Mouse (Mus musculus) CH12.LX (cell line): ENCODE results near the gene Rfxap. TPM values are rescaled to one million over a fixed set of nuclear protein-coding genes. Genes with fewer than 3 reads are reported as not detected.

Experiments
- DNase-seq: peaks from one replicate; pipeline ENCODE4 v3.0.0-alpha.2; 2013; ENCODE audit errors: extremely low read depth
- H3K27ac ChIP-seq: 2 replicates; pipeline ENCODE4 v1.5.1; 2012; ENCODE audit warnings: low read depth, mild to moderate bottlenecking, control low read depth, moderate library complexity; ENCODE audit not compliant: insufficient read depth
- H3K27me3 ChIP-seq: replicated peaks from 2 replicates; pipeline ENCODE3; 2012; ENCODE audit warnings: inconsistent platforms
- H3K36me3 ChIP-seq, 2 experiments: replicated peaks in 1 of 2; 2 replicates each; pipeline versions ENCODE3 to v1.6.1; 2012; ENCODE audit warnings: inconsistent platforms in 1 of 2, low read length in 1 of 2, mild to moderate bottlenecking in 1 of 2, mixed read lengths in 1 of 2, moderate library complexity in 1 of 2; ENCODE audit not compliant: control insufficient read depth in 1 of 2, insufficient read depth in 1 of 2
- H3K4me1 ChIP-seq, 2 experiments: 2 replicates each; pipeline ENCODE4 v1.6.1; 2012; ENCODE audit warnings: inconsistent platforms in 1 of 2, moderate library complexity in 1 of 2; ENCODE audit not compliant: insufficient read depth in 2 of 2, control insufficient read depth in 1 of 2
- H3K4me2 ChIP-seq: 2 replicates; pipeline ENCODE4 v1.6.1; 2012; ENCODE audit warnings: low read depth, mild to moderate bottlenecking, control low read depth; ENCODE audit not compliant: poor library complexity, insufficient read depth, severe bottlenecking
- H3K4me3 ChIP-seq, 3 experiments: fragments of 150-350 bp in 1 of 3; sonication (generic) in 1 of 3; replicated peaks in 1 of 3; 2 replicates each; pipeline versions ENCODE3 to v1.5.1; 2011 to 2012; ENCODE audit warnings: low read depth in 2 of 3, low read length in 2 of 3, mild to moderate bottlenecking in 2 of 3, moderate library complexity in 2 of 3, control low read depth in 1 of 3, improper control_type of control experiment in 1 of 3, inconsistent platforms in 1 of 3, mixed read lengths in 1 of 3; ENCODE audit not compliant: poor library complexity in 1 of 3
- H3K79me2 ChIP-seq: replicated peaks from 2 replicates; pipeline ENCODE4 v1.6.1; 2012; ENCODE audit warnings: mild to moderate bottlenecking, moderate library complexity; ENCODE audit not compliant: control insufficient read depth, poor library complexity, insufficient read depth, severe bottlenecking; ENCODE audit errors: extremely low read depth
- H3K9ac ChIP-seq: 2 replicates; pipeline ENCODE4 v1.6.1; 2012; ENCODE audit warnings: low read depth, mild to moderate bottlenecking, control low read depth, moderate library complexity; ENCODE audit not compliant: insufficient read depth
- H3K9me3 ChIP-seq: replicated peaks from 2 replicates; pipeline ENCODE3; 2012; ENCODE audit warnings: low read length, inconsistent platforms, mixed read lengths
- BHLHE40 ChIP-seq: IDR thresholded peaks from 2 replicates; pipeline ENCODE4 v1.6.1; 2011; ENCODE audit warnings: mild to moderate bottlenecking, low read depth, low read length, improper control_type of control experiment
- CHD1 ChIP-seq: IDR thresholded peaks from 2 replicates; pipeline ENCODE4 v1.6.1; 2012; ENCODE audit warnings: low read depth, low read length, improper control_type of control experiment, inconsistent platforms
- CHD2 ChIP-seq: IDR thresholded peaks from 2 replicates; pipeline ENCODE4 v1.6.1; 2011; ENCODE audit warnings: low read length, improper control_type of control experiment
- CTCF ChIP-seq, 2 experiments: IDR thresholded peaks in 1 of 2; conservative IDR thresholded peaks in 1 of 2; 2 replicates each; pipeline ENCODE4 v1.5.1; 2011 to 2012; ENCODE audit warnings: low read depth in 2 of 2, low read length in 2 of 2, improper control_type of control experiment in 1 of 2, inconsistent platforms in 1 of 2, mild to moderate bottlenecking in 1 of 2, moderate library complexity in 1 of 2
- E2F4 ChIP-seq: IDR thresholded peaks from 2 replicates; pipeline ENCODE4 v1.6.1; 2011; ENCODE audit warnings: low read depth, low read length, improper control_type of control experiment; ENCODE audit not compliant: insufficient replicate concordance
- ELF1 ChIP-seq: IDR thresholded peaks from 2 replicates; pipeline ENCODE4 v1.6.1; 2014; ENCODE audit warnings: low read depth, mild to moderate bottlenecking, inconsistent platforms, low read length, improper control_type of control experiment
- EP300 ChIP-seq: IDR thresholded peaks from 2 replicates; pipeline ENCODE4 v1.6.1; 2011; ENCODE audit warnings: low read length, improper control_type of control experiment
- ETS1 ChIP-seq: conservative IDR thresholded peaks from 2 replicates; pipeline ENCODE4 v1.6.1; 2012; ENCODE audit warnings: low read depth, mild to moderate bottlenecking, inconsistent platforms, low read length, improper control_type of control experiment, moderate library complexity
- GABPA ChIP-seq: IDR thresholded peaks from 2 replicates; pipeline ENCODE4 v1.6.1; 2012; ENCODE audit warnings: low read depth, low read length, improper control_type of control experiment, inconsistent platforms; ENCODE audit not compliant: insufficient replicate concordance
- HCFC1 ChIP-seq: IDR thresholded peaks from 2 replicates; pipeline ENCODE4 v1.6.1; 2012; ENCODE audit warnings: low read depth, mild to moderate bottlenecking, inconsistent platforms, low read length, improper control_type of control experiment
- IRF4 ChIP-seq: IDR thresholded peaks from 2 replicates; pipeline ENCODE4 v1.6.1; 2014; ENCODE audit warnings: low read depth, mild to moderate bottlenecking, inconsistent platforms, low read length, improper control_type of control experiment
- JUN ChIP-seq: IDR thresholded peaks from 2 replicates; pipeline ENCODE4 v1.6.1; 2011; ENCODE audit warnings: low read depth, mild to moderate bottlenecking, low read length, improper control_type of control experiment, moderate library complexity; ENCODE audit not compliant: insufficient read depth
- JUND ChIP-seq: conservative IDR thresholded peaks from 2 replicates; pipeline ENCODE4 v1.6.1; 2011; ENCODE audit warnings: low read depth, low read length, improper control_type of control experiment
- KAT2A ChIP-seq: IDR thresholded peaks from 2 replicates; pipeline ENCODE4 v1.6.1; 2012; ENCODE audit warnings: low read length, improper control_type of control experiment, inconsistent platforms; ENCODE audit not compliant: insufficient replicate concordance
- MAFK ChIP-seq: IDR thresholded peaks from 2 replicates; pipeline ENCODE4 v1.6.1; 2011; ENCODE audit warnings: low read length, improper control_type of control experiment; ENCODE audit not compliant: insufficient replicate concordance
- MAX ChIP-seq: IDR thresholded peaks from 2 replicates; pipeline ENCODE4 v1.6.1; 2011; ENCODE audit warnings: low read length, improper control_type of control experiment
- MAZ ChIP-seq: IDR thresholded peaks from 2 replicates; pipeline ENCODE4 v1.6.1; 2012; ENCODE audit warnings: low read depth, mild to moderate bottlenecking, inconsistent platforms, low read length, improper control_type of control experiment, moderate library complexity
- MEF2A ChIP-seq: IDR thresholded peaks from 2 replicates; pipeline ENCODE4 v1.6.1; 2014; ENCODE audit warnings: low read depth, mild to moderate bottlenecking, inconsistent platforms, low read length, improper control_type of control experiment, borderline replicate concordance
- MXI1 ChIP-seq: IDR thresholded peaks from 2 replicates; pipeline ENCODE4 v1.6.1; 2011; ENCODE audit warnings: mild to moderate bottlenecking, low read depth, low read length, improper control_type of control experiment
- MYC ChIP-seq: IDR thresholded peaks from 2 replicates; pipeline ENCODE4 v1.6.1; 2011; ENCODE audit warnings: low read depth, mild to moderate bottlenecking, improper control_type of control experiment, low read length
- NELFE ChIP-seq: IDR thresholded peaks from 2 replicates; pipeline ENCODE4 v1.6.1; 2011; ENCODE audit warnings: low read depth, low read length, improper control_type of control experiment
- NRF1 ChIP-seq: IDR thresholded peaks from 2 replicates; pipeline ENCODE4 v1.6.1; 2014; ENCODE audit warnings: low read depth, mild to moderate bottlenecking, inconsistent platforms, low read length, improper control_type of control experiment, moderate library complexity
- PAX5 ChIP-seq: IDR thresholded peaks from 2 replicates; pipeline ENCODE4 v1.6.1; 2012; ENCODE audit warnings: low read length, inconsistent platforms, mixed read lengths
- POLR2A ChIP-seq: IDR thresholded peaks from 2 replicates; pipeline ENCODE4 v1.6.1; 2011; ENCODE audit warnings: low read depth, mild to moderate bottlenecking, improper control_type of control experiment, low read length
- POLR2AphosphoS2 ChIP-seq: IDR thresholded peaks from 2 replicates; pipeline ENCODE4 v1.6.1; 2011; ENCODE audit warnings: low read depth, low read length, improper control_type of control experiment
- RAD21 ChIP-seq: IDR thresholded peaks from 2 replicates; pipeline ENCODE4 v1.6.1; 2011; ENCODE audit warnings: low read depth, mild to moderate bottlenecking, low read length, improper control_type of control experiment, moderate library complexity
- RCOR1 ChIP-seq: conservative IDR thresholded peaks from 2 replicates; pipeline ENCODE4 v1.6.1; 2012; ENCODE audit warnings: low read depth, mild to moderate bottlenecking, inconsistent platforms, low read length, improper control_type of control experiment
- SIN3A ChIP-seq: IDR thresholded peaks from 2 replicates; pipeline ENCODE4 v1.6.1; 2012; ENCODE audit warnings: low read length, improper control_type of control experiment, inconsistent platforms
- SMC3 ChIP-seq: IDR thresholded peaks from 2 replicates; pipeline ENCODE4 v1.6.1; 2011; ENCODE audit warnings: low read depth, low read length, improper control_type of control experiment
- TBP ChIP-seq: conservative IDR thresholded peaks from 2 replicates; pipeline ENCODE4 v1.6.1; 2011; ENCODE audit warnings: low read depth, low read length, improper control_type of control experiment
- TCF12 ChIP-seq: IDR thresholded peaks from 2 replicates; pipeline ENCODE4 v1.6.1; 2014; ENCODE audit warnings: low read depth, mild to moderate bottlenecking, inconsistent platforms, low read length, improper control_type of control experiment
- UBTF ChIP-seq: IDR thresholded peaks from 2 replicates; pipeline ENCODE4 v1.6.1; 2012; ENCODE audit warnings: low read depth, mild to moderate bottlenecking, inconsistent platforms, low read length, improper control_type of control experiment, moderate library complexity
- USF1 ChIP-seq: IDR thresholded peaks from 2 replicates; pipeline ENCODE4 v1.6.1; 2014; ENCODE audit warnings: low read depth, mild to moderate bottlenecking, inconsistent platforms, low read length, improper control_type of control experiment
- USF2 ChIP-seq: conservative IDR thresholded peaks from 2 replicates; pipeline ENCODE4 v1.6.1; 2011; ENCODE audit warnings: low read depth, low read length, improper control_type of control experiment
- ZC3H11A ChIP-seq: IDR thresholded peaks from 2 replicates; pipeline ENCODE4 v1.6.1; 2012; ENCODE audit warnings: low read depth, mild to moderate bottlenecking, inconsistent platforms, low read length, improper control_type of control experiment
- ZKSCAN1 ChIP-seq: IDR thresholded peaks from 2 replicates; pipeline ENCODE4 v1.6.1; 2012; ENCODE audit warnings: low read depth, inconsistent platforms, low read length, improper control_type of control experiment, borderline replicate concordance
- ZMIZ1 ChIP-seq: IDR thresholded peaks from 2 replicates; pipeline ENCODE4 v1.6.1; 2012; ENCODE audit warnings: low read depth, mild to moderate bottlenecking, inconsistent platforms, low read length, improper control_type of control experiment
- ZNF384 ChIP-seq: IDR thresholded peaks from 2 replicates; pipeline ENCODE4 v1.6.1; 2012; ENCODE audit warnings: low read depth, low read length, improper control_type of control experiment, inconsistent platforms
- dilution Hi-C: fragments of 300-500 bp; cut with MboI; formaldehyde crosslinking; loops from 2 replicates; pipeline ENCODE4 v1.14.3; 2020; ENCODE audit warnings: low sequenced_read_pairs; ENCODE audit not compliant: extremely low pct_unique_long_range_greater_than_20kb, extremely low pct_ligation_motif_present
- in situ Hi-C: fragments of 300-500 bp; cut with MboI; formaldehyde crosslinking; loops from 3 replicates; pipeline ENCODE4 v1.14.3; 2019; ENCODE audit warnings: low sequenced_read_pairs, low pct_ligation_motif_present, low pct_unique_long_range_greater_than_20kb, mixed read lengths
- polyA plus RNA-seq: library from polyadenylated mRNA; unstranded; fragments of >175 nt; gene quantifications from 2 replicates; pipeline ENCODE4 v1.2.1, GENCODE M21; 2012; ENCODE audit warnings: low read depth; ENCODE audit not compliant: insufficient read length
- total RNA-seq, 2 experiments: library from RNA; depleted of rRNA; stranded (reverse); fragments of 300-350 nt in 1 of 2; fragments of >200 nt in 1 of 2; gene quantifications; 2 replicates each; pipeline ENCODE4 v1.2.3; 2012 to 2014

Rfxap gene
- 27.9 and 29.0 TPM in 2 replicates for total RNA-seq (2012; rRNA removed)
- total RNA-seq (2014; rRNA removed) = 32.6 and 38.8 TPM in 2 replicates
- polyA plus RNA-seq = 25.8 and 35.0 TPM in 2 replicates

DNA sequence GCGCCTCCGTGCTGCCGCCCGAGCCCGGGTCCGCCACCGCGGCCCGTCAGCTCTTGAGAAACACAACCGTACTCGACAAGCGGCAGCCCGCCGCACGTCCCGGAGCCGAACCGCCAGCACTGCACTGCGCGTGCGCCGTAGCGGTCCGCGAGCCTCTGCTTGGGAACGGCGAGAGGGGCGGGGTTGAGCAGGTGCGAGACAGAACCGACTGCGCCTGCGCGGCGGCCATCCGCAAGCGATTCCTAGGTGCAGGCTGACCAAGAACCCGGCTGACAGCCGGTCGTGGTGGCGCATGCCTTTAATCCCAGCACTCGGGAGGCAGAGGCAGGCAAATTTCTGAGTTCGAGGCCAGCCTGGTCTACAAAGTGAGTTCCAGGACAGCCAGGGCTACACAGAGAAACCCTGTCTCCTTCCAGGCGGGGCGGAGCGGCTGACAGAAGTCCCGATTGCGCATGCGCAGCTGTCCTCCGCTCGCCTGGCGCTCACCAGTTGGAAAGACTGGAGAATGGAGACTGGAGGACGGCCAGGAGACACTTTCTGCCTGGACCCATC, at the start of gene Rfxap:
TSS of gene Rfxap (minus strand) at position 126 of the 552 bp plus-strand sequence.
- Histone ChIP-seq H3K9ac (peak within 1 kb of the TSS; percentile 60), H3K4me1 (peaks cover 0 to 23% of the 10 kb centered on the region in 2 experiments; a peak in 3 of 4 replicates), H3K9me3 (no peaks in the 10 kb centered on the region), H3K79me2 (peaks cover 10% of the 10 kb centered on the region), H3K27ac (peak within 1 kb of the TSS; percentile 14; the same call in 1 of the 2 replicates)
- in situ Hi-C loops = loop anchor here (25.0 kb wide), 1 partner anchor 445 kb away; the partner anchor contains the start of gene Postn
- TF ChIP-seq JUN = no peak
- no peak for TF ChIP-seq CHD1
- TF ChIP-seq BHLHE40 = no peak
- no peak for TF ChIP-seq USF1
- no peak for TF ChIP-seq GABPA
- peak; percentile 75 for TF ChIP-seq POLR2A
- no peak for TF ChIP-seq CHD2
- TF ChIP-seq ELF1 = 0 out of 2 replicates have a peak, but pooled peaks have one; percentile 8
- no peak for TF ChIP-seq MXI1
- no peak for TF ChIP-seq MYC
- TF ChIP-seq RCOR1 = no peak
- peak; percentile 78 for TF ChIP-seq NELFE
- TF ChIP-seq EP300 = no peak
- no peak for TF ChIP-seq JUND
- TF ChIP-seq MAX = no peak
- TF ChIP-seq HCFC1 = peak; percentile 23; the same call in 1 of the 2 replicates
- no peak for TF ChIP-seq POLR2AphosphoS2
- no peak for TF ChIP-seq MEF2A
- TF ChIP-seq ZKSCAN1 = no peak
- no peak for TF ChIP-seq PAX5
- no peak for TF ChIP-seq IRF4
- TF ChIP-seq USF2 = no peak
- no peak for TF ChIP-seq MAZ
- TF ChIP-seq NRF1 = peak; percentile 89
- no peak for TF ChIP-seq ZNF384
- TF ChIP-seq RAD21 = no peak
- no peak for TF ChIP-seq ZC3H11A
- TF ChIP-seq UBTF = no peak
- TF ChIP-seq ETS1 = no peak
- no peak for TF ChIP-seq MAFK
- no peak; the same call in 1 of the 2 replicates for TF ChIP-seq SIN3A
- peak; percentile 73 for TF ChIP-seq ZMIZ1
- 0 out of 2 replicates have a peak, but pooled peaks have one; percentile 49 for TF ChIP-seq TBP
- TF ChIP-seq SMC3 = no peak
- TF ChIP-seq TCF12 = peak; percentile 56
- TF ChIP-seq CTCF (conservative IDR thresholded peaks at IDR 0.05 in 1 of 2, IDR thresholded peaks at IDR 0.05 in 1 of 2; ENCODE audit: low read depth in 2 of 2, low read length in 2 of 2) = no peak
- TF ChIP-seq KAT2A = no peak
- TF ChIP-seq E2F4 = no peak
- TF ChIP-seq, all 38 proteins: peak for 8
- dilution Hi-C loops = no loop called here
- H3K36me3 ChIP-seq = peaks cover 9 to 22% of the 10 kb centered on the region in 2 experiments
- peak within 1 kb of the TSS; percentile 58 for H3K4me2 ChIP-seq
- peak; percentile 89 for DNase-seq
- H3K4me3 ChIP-seq = peak within 1 kb of the TSS; percentile 74 to 93 (median 79)
- no peaks in the 10 kb centered on the region for H3K27me3 ChIP-seq
